Mouse (Mus musculus) intestine, embryonic 14.5 days (tissue): ENCODE data around the gene Macf1. TPM values are rescaled to one million over a fixed set of nuclear protein-coding genes. Genes with fewer than 3 reads are reported as not detected.

Experiments used
- ATAC-seq: fragments of 200-750 bp; cut with Nextera tagmentation; replicated peaks from 2 replicates; pipeline ENCODE4 v1.8.0; 2017; ENCODE audit warnings: low read depth, moderate number of reproducible peaks, moderate TSS enrichment, moderate library complexity; ENCODE audit not compliant: low FRiP score, low TSS enrichment
- DNase-seq: peaks from one replicate; pipeline ENCODE4 v3.0.0-alpha.2; 2018; ENCODE audit warnings: low spot score
- H3K27ac ChIP-seq: fragments of 300-500 bp; sonication (generic); 2 replicates; pipeline ENCODE4 v1.5.1; 2014; ENCODE audit warnings: low read depth, mild to moderate bottlenecking, control low read depth
- H3K27me3 ChIP-seq: fragments of 300-500 bp; sonication (generic); replicated peaks from 2 replicates; pipeline ENCODE4 v1.6.1; 2014; ENCODE audit warnings: low read length, control low read depth; ENCODE audit not compliant: control insufficient read depth, insufficient read depth
- H3K36me3 ChIP-seq: fragments of 300-500 bp; sonication (generic); 2 replicates; pipeline ENCODE4 v1.6.1; 2014; ENCODE audit warnings: low read length, control low read depth; ENCODE audit not compliant: control insufficient read depth, insufficient read depth
- H3K4me1 ChIP-seq: fragments of 300-500 bp; sonication (generic); replicated peaks from 2 replicates; pipeline ENCODE4 v1.6.1; 2014; ENCODE audit warnings: low read length, control low read depth, mixed read lengths; ENCODE audit not compliant: control insufficient read depth, insufficient read depth
- H3K4me2 ChIP-seq: fragments of 300-500 bp; sonication (generic); 2 replicates; pipeline ENCODE4 v1.6.1; 2014; ENCODE audit warnings: low read length
- H3K4me3 ChIP-seq: fragments of 300-500 bp; sonication (generic); 2 replicates; pipeline ENCODE4 v1.5.1; 2014; ENCODE audit warnings: low read depth, low read length, control low read depth, mixed read lengths
- H3K9ac ChIP-seq: fragments of 300-500 bp; sonication (generic); 2 replicates; pipeline ENCODE4 v1.6.1; 2014; ENCODE audit warnings: mild to moderate bottlenecking, low read length
- H3K9me3 ChIP-seq: fragments of 300-500 bp; sonication (generic); 2 replicates; pipeline ENCODE4 v1.6.1; 2016; ENCODE audit warnings: low read length, control low read depth; ENCODE audit not compliant: control insufficient read depth
- WGBS: fragments of 180-500 bp; shearing (Covaris S2); extraction: QIAGEN DNeasy Blood & Tissue Kit; methylation state at CpG from one replicate; pipeline ENCODE4 v1.1.7; 2014; 5-methylcytosine and 5-hydroxymethylcytosine counted together
- polyA plus RNA-seq: library from polyadenylated mRNA; unstranded; fragments of >200 nt; fragmentation: Nextera tagmentation; extraction: Ambion mirVana; gene quantifications from 2 replicates; pipeline ENCODE4 v1.2.1, GENCODE M21; 2014

Gene Macf1
- polyA plus RNA-seq, 1 experiment from 2014 or later = 64.7 TPM

- Histone ChIP-seq H3K36me3 (no peaks in the 10 kb centered on the region), H3K9ac (no peak overlapping the region), H3K4me1 (no peaks in the 10 kb centered on the region; the same call in 1 of the 2 replicates), H3K27ac (peak overlapping the region; percentile 47; the same call in 1 of the 2 replicates), H3K27me3 (no peaks in the 10 kb centered on the region), H3K4me2 (no peak overlapping the region), H3K9me3 (no peaks in the 10 kb centered on the region), H3K4me3 (no peak overlapping the region)
- no peak for DNase-seq
- WGBS = 42% methylated on average over 6 of the region's 6 CpGs
- peak; percentile 88 for ATAC-seq
These were observed 261.3 kb downstream of the Macf1 start for GRCm38 (mm10) chr4:123422828-123423227.

- Histone ChIP-seq H3K4me2 (no peak overlapping the region), H3K9ac (no peak overlapping the region), H3K27ac (no peak overlapping the region), H3K36me3 (no peaks in the 10 kb centered on the region), H3K4me3 (no peak overlapping the region), H3K4me1 (no peaks in the 10 kb centered on the region; the same call in 1 of the 2 replicates), H3K9me3 (no peaks in the 10 kb centered on the region), H3K27me3 (no peaks in the 10 kb centered on the region)
- 84% methylated on average over 3 of the region's 3 CpGs for WGBS
- DNase-seq (no peak), ATAC-seq (no peak)
These were observed 266.1 kb downstream of the Macf1 start for GRCm38 (mm10) chr4:123418032-123418431.

GRCm38 (mm10) chr4:123417478-123417877 lies 266.7 kb downstream of the Macf1 start:
- Histone ChIP-seq H3K4me2 (no peak overlapping the region), H3K9me3 (no peaks in the 10 kb centered on the region), H3K9ac (no peak overlapping the region), H3K27me3 (no peaks in the 10 kb centered on the region), H3K4me1 (peaks cover 2% of the 10 kb centered on the region; the same call in 1 of the 2 replicates), H3K27ac (no peak overlapping the region), H3K4me3 (no peak overlapping the region), H3K36me3 (no peaks in the 10 kb centered on the region)
- 89% methylated on average over 1 of the region's 3 CpGs for WGBS
- ATAC-seq = no peak
- no peak for DNase-seq

GRCm38 (mm10) chr4:123416829-123417228 lies 267.3 kb downstream of the Macf1 start:
- Histone ChIP-seq H3K4me2 (no peak overlapping the region), H3K27ac (no peak overlapping the region), H3K4me1 (peaks cover 3% of the 10 kb centered on the region; the same call in 1 of the 2 replicates), H3K36me3 (no peaks in the 10 kb centered on the region), H3K27me3 (no peaks in the 10 kb centered on the region), H3K9me3 (no peaks in the 10 kb centered on the region), H3K4me3 (no peak overlapping the region), H3K9ac (no peak overlapping the region)
- no peak for ATAC-seq
- 85% methylated on average over 2 of the region's 2 CpGs for WGBS
- no peak for DNase-seq

GRCm38 (mm10) chr4:123415566-123415965 lies 268.6 kb downstream of the Macf1 start:
- H3K27me3 ChIP-seq = no peaks in the 10 kb centered on the region
- no peak overlapping the region for H3K27ac ChIP-seq
- ATAC-seq (no peak), DNase-seq (no peak)
- no peaks in the 10 kb centered on the region for H3K36me3 ChIP-seq
- H3K9ac ChIP-seq = no peak overlapping the region
- no peak overlapping the region for H3K4me3 ChIP-seq
- WGBS = 97% methylated on average over 1 of the region's 1 CpGs
- no peaks in the 10 kb centered on the region for H3K9me3 ChIP-seq
- peaks cover 7% of the 10 kb centered on the region for H3K4me1 ChIP-seq
- no peak overlapping the region for H3K4me2 ChIP-seq

- no peak overlapping the region for H3K4me2 ChIP-seq
- H3K4me3 ChIP-seq = no peak overlapping the region
- WGBS = 28% methylated on average over 2 of the region's 2 CpGs
These were observed 270.3 kb downstream of the Macf1 start for GRCm38 (mm10) chr4:123413876-123414275.

GRCm38 (mm10) chr4:123412981-123413380 lies 271.2 kb downstream of the Macf1 start:
- ATAC-seq = no peak
- Histone ChIP-seq H3K4me2 (peak overlapping the region; percentile 83), H3K27me3 (no peaks in the 10 kb centered on the region), H3K9ac (no peak overlapping the region), H3K27ac (peak overlapping the region; percentile 84), H3K4me1 (peaks cover 32% of the 10 kb centered on the region), H3K36me3 (no peaks in the 10 kb centered on the region), H3K4me3 (peak overlapping the region; percentile 50; the same call in 1 of the 2 replicates), H3K9me3 (no peaks in the 10 kb centered on the region)
- 51% methylated on average over 2 of the region's 2 CpGs for WGBS
- no peak for DNase-seq

More at GRCm38 (mm10) chr4:123413876-123414275, 270.3 kb downstream of the Macf1 start:
- DNase-seq (no peak), ATAC-seq (no peak)
- Histone ChIP-seq H3K27ac (no peak overlapping the region), H3K9ac (no peak overlapping the region), H3K9me3 (no peaks in the 10 kb centered on the region), H3K36me3 (no peaks in the 10 kb centered on the region), H3K27me3 (no peaks in the 10 kb centered on the region), H3K4me1 (peaks cover 24% of the 10 kb centered on the region)

GRCm38 (mm10) chr4:123412528-123412878 lies 271.7 kb downstream of the Macf1 start:
- no peak for ATAC-seq
- H3K36me3 ChIP-seq = peaks cover 2% of the 10 kb centered on the region

GRCm38 (mm10) chr4:123411732-123412527 lies 272.2 kb downstream of the Macf1 start:
- H3K27ac ChIP-seq = peak overlapping the region; percentile 84
- H3K4me1 ChIP-seq = peaks cover 40% of the 10 kb centered on the region
- peak overlapping the region; percentile 83 for H3K4me2 ChIP-seq
- ATAC-seq (peak; percentile 93), DNase-seq (peak; percentile 94)
- peak overlapping the region; percentile 50 for H3K4me3 ChIP-seq
- no peaks in the 10 kb centered on the region for H3K27me3 ChIP-seq
- no peaks in the 10 kb centered on the region for H3K9me3 ChIP-seq
- H3K36me3 ChIP-seq = peaks cover 6% of the 10 kb centered on the region
- under 1% methylated on average over 66 of the region's 69 CpGs for WGBS
- H3K9ac ChIP-seq = peak overlapping the region; percentile 79

More at GRCm38 (mm10) chr4:123412528-123412878, 271.7 kb downstream of the Macf1 start:
- Histone ChIP-seq H3K4me2 (peak overlapping the region; percentile 83), H3K4me1 (peaks cover 37% of the 10 kb centered on the region), H3K27me3 (no peaks in the 10 kb centered on the region), H3K9ac (peak overlapping the region; percentile 79), H3K9me3 (no peaks in the 10 kb centered on the region), H3K27ac (peak overlapping the region; percentile 84), H3K4me3 (peak overlapping the region; percentile 50)
- WGBS = 9% methylated on average over 6 of the region's 6 CpGs
- no peak for DNase-seq
